10 mouse cellular contexts compared by ENCODE assay signal in the genomic region with DNA sequence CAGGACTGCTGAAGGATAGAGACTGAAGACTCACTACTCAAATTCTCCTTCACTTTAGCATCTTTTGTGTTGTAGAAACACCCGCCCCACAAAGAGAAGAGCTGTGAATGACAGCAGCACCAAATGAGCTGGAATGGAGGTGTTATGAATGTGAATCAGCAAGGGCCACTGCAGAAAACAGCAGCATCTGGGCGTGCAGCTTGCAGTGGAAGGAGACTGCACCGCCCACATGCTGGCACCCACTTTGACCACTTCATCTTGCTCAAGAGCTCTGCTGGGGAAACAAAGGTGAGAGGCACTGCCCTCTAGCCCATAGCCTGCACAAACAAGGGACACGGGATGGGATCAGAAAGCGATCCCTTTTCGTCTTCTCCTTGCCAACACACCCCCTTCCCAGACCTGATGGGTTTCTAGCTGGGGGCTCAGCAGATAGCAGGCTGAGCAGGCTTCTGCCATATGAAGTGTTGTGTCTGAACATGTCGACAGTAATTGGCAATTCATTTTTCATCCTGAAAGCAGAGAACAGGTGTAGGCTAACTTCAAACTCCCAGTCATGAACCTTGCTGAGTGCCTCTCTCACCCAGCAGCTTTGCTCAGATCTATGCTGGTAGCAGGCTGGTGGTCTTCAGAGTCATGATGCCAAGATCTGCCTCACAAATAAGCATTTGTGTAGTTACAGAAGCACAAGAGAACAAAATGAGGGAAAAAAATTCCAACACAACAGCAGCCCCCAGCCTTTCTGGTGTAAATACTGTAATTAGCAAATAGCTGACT.
DNase-seq lines count a peak whose midpoint lies in the region; ATAC-seq and TF ChIP-seq lines count a peak whose summit lies in the region.
"Had no signal": no experiment of that assay in that cellular context is flagged by ENCODE, and none has a peak within 500 bp of the region (broad histone marks: within the 10 kb centered on the region; RNA-seq: fewer than 3 reads in every experiment).

No protein-coding gene starts in this region.

- WGBS in midbrain, postnatal 0 days: 68% methylated on average over 7 of the region's 7 CpGs
- 83% methylated on average over 7 of the region's 7 CpGs for WGBS in kidney, embryonic 16.5 days

- TF ChIP-seq CTCF in left cerebral cortex, adult 2 months (IDR thresholded peaks at IDR 0.05): no peak
- TF ChIP-seq CTCF in midbrain, postnatal 0 days (IDR thresholded peaks at IDR 0.05): no peak

- no peak overlapping the region for H3K9ac ChIP-seq in midbrain, postnatal 0 days (replicated peaks; ENCODE audit: low read length, poor library complexity, severe bottlenecking)
- no peak overlapping the region for H3K9ac ChIP-seq in kidney, embryonic 16.5 days (replicated peaks; ENCODE audit: low read length)

- no peak for ATAC-seq in midbrain, postnatal 0 days (ENCODE audit: low FRiP score)
- ATAC-seq in kidney, embryonic 16.5 days (ENCODE audit: low FRiP score, low TSS enrichment): no peak

- H3K9me3 ChIP-seq in midbrain, postnatal 0 days (ENCODE audit: low read length): no peaks in the 10 kb centered on the region
- 0 out of 2 replicates have a peak, but pooled peaks cover 7% of the 10 kb centered on the region for H3K9me3 ChIP-seq in kidney, embryonic 16.5 days (ENCODE audit: low read length)

- no peaks in the 10 kb centered on the region for H3K36me3 ChIP-seq in midbrain, postnatal 0 days (ENCODE audit: insufficient read depth, low read length)
- H3K36me3 ChIP-seq in kidney, embryonic 16.5 days (ENCODE audit: insufficient read depth, low read length): peaks cover 3% of the 10 kb centered on the region; the same call in 1 of the 2 replicates

- peak overlapping the region; percentile 12; the same call in 1 of the 2 replicates for H3K27ac ChIP-seq in left cerebral cortex, adult 2 months
- H3K27ac ChIP-seq in midbrain, postnatal 0 days (ENCODE audit: low read depth, low read length): no peak overlapping the region
- H3K27ac ChIP-seq in kidney, embryonic 16.5 days (ENCODE audit: low read length): no peak overlapping the region
- H3K27ac ChIP-seq: gastrocnemius, adult 2 months had no signal

- DNase-seq in heart, adult 11 months: peak; percentile 87
- no peak for DNase-seq in heart, postnatal 25 days (ENCODE audit: low spot score)
- peak; percentile 79 for DNase-seq in brain, adult 2 months (ENCODE audit: low read depth, low spot score)
- peak; percentile 28 to 51 for DNase-seq in left cerebral cortex, adult 2 months (ENCODE audit: extremely low spot score in 1 of 2, low spot score in 2 of 2)
- DNase-seq in midbrain, postnatal 0 days (ENCODE audit: low spot score): peak; percentile 13
- no peak for DNase-seq in embryo, embryonic 10 days (ENCODE audit: low spot score)
- DNase-seq in T-cell, adult 2 months (ENCODE audit: low spot score): no peak
- DNase-seq: gastrocnemius, adult 2 months; layer of hippocampus, adult 9-11 months had no signal

- H3K4me2 ChIP-seq in midbrain, postnatal 0 days (ENCODE audit: low read depth, low read length, poor library complexity, severe bottlenecking): no peak overlapping the region
- H3K4me2 ChIP-seq in kidney, embryonic 16.5 days (replicated peaks; ENCODE audit: low read depth, low read length): no peak overlapping the region

- no peak overlapping the region for H3K4me3 ChIP-seq in left cerebral cortex, adult 2 months
- H3K4me3 ChIP-seq in midbrain, postnatal 0 days (ENCODE audit: low read depth, low read length): no peak overlapping the region
- H3K4me3 ChIP-seq in kidney, embryonic 16.5 days (ENCODE audit: low read length): no peak overlapping the region
- H3K4me3 ChIP-seq: gastrocnemius, adult 2 months had no signal

- no peaks in the 10 kb centered on the region for H3K27me3 ChIP-seq in midbrain, postnatal 0 days (ENCODE audit: insufficient read depth, low read length)
- H3K27me3 ChIP-seq in kidney, embryonic 16.5 days (ENCODE audit: insufficient read depth, low read length): no peaks in the 10 kb centered on the region

- H3K4me1 ChIP-seq in midbrain, postnatal 0 days (ENCODE audit: insufficient read depth, low read length): no peaks in the 10 kb centered on the region
- no peaks in the 10 kb centered on the region for H3K4me1 ChIP-seq in kidney, embryonic 16.5 days (ENCODE audit: insufficient read depth, low read length)

- intact Hi-C loops in heart, postnatal 25 days (cut with DNase I): no loop called here
- intact Hi-C loops in left cerebral cortex, adult 2 months (cut with DNase I): no loop called here

Comparison
In these comparisons a context has a peak if more than half of its experiments do, and no peak if none do; other contexts are left out.
1. DNase-seq: peak in heart, adult 11 months (single experiment), brain, adult 2 months (single experiment), left cerebral cortex, adult 2 months (2 of 2) and midbrain, postnatal 0 days (single experiment); none in heart, postnatal 25 days (single experiment), embryo, embryonic 10 days (single experiment) and T-cell, adult 2 months (single experiment).